Comparison of ENCODE assay signal across 21 mouse cellular contexts in genomic region chr5:30571820-30572219, GRCm38 (mm10). TPM values are rescaled to one million over a fixed set of nuclear protein-coding genes. Genes with fewer than 3 reads are reported as not detected.
"Had no signal": no experiment of that assay in that cellular context is flagged by ENCODE, and none has a peak within 500 bp of the region (broad histone marks: within the 10 kb centered on the region; RNA-seq: fewer than 3 reads in every experiment).

No protein-coding gene starts in this region.

- H3K4me3 ChIP-seq: layer of hippocampus, adult 2 months; limb, embryonic 12.5 days; midbrain, embryonic 10.5 days; myocyte; neural tube, embryonic 15.5 days had no signal

- DNase-seq: kidney, postnatal 10 days; kidney, postnatal 4 days; liver; lung, adult 18-20 months; lung, postnatal 10 days; midbrain, embryonic 14.5 days; right cerebral cortex, adult 18-20 months; right cerebral cortex, postnatal 25 days; thymus, adult 2 months; thymus, postnatal 36 days had no signal

- H3K4me2 ChIP-seq: limb, embryonic 12.5 days; neural tube, embryonic 15.5 days had no signal

- H3K4me1 ChIP-seq: limb, embryonic 12.5 days; neural tube, embryonic 15.5 days had no signal

- H3K36me3 ChIP-seq: limb, embryonic 12.5 days; midbrain, embryonic 10.5 days; neural tube, embryonic 15.5 days had no signal

- H3K27ac ChIP-seq: layer of hippocampus, adult 2 months; limb, embryonic 12.5 days; liver, embryonic 14.5 days; midbrain, embryonic 10.5 days; neural tube, embryonic 15.5 days had no signal

- H3K9ac ChIP-seq: limb, embryonic 12.5 days; liver, embryonic 14.5 days; neural tube, embryonic 15.5 days had no signal

- H3K9me3 ChIP-seq: midbrain, embryonic 10.5 days; neural tube, embryonic 15.5 days had no signal

- H3K27me3 ChIP-seq: limb, embryonic 12.5 days; neural tube, embryonic 15.5 days had no signal

RNA-seq across cellular contexts. Expression of gene Kcnk3, which starts 16.1 kb away (rescaled TPM):
- total RNA-seq: megakaryocyte, adult 5-6 weeks had no signal

RNA-seq across cellular contexts. Expression of gene Cib4, which starts 26.2 kb away (rescaled TPM):
- total RNA-seq: layer of hippocampus, adult 2 months; layer of hippocampus, postnatal 10 days; left cerebral cortex, postnatal 36 days; megakaryocyte, adult 5-6 weeks had no signal
- polyA plus RNA-seq: limb, embryonic 12.5 days; liver, embryonic 14.5 days; midbrain, embryonic 10.5 days; midbrain, embryonic 14.5 days; myocyte; neural tube, embryonic 11.5 days; neural tube, embryonic 15.5 days; small intestine, adult 2 months; thymus, adult 2 months had no signal
